Mouse (Mus musculus) ES-Bruce4 (cell line): ENCODE measurements around the gene Pdgfb.

Experiments
- CTCF ChIP-seq: IDR thresholded peaks from one replicate; pipeline ENCODE4 v1.8.1; 2011; ENCODE audit warnings: low read depth, low read length
- POLR2A ChIP-seq: IDR thresholded peaks from one replicate; pipeline ENCODE4 v1.8.1; 2011; ENCODE audit warnings: low read length; ENCODE audit not compliant: insufficient read depth

DNA sequence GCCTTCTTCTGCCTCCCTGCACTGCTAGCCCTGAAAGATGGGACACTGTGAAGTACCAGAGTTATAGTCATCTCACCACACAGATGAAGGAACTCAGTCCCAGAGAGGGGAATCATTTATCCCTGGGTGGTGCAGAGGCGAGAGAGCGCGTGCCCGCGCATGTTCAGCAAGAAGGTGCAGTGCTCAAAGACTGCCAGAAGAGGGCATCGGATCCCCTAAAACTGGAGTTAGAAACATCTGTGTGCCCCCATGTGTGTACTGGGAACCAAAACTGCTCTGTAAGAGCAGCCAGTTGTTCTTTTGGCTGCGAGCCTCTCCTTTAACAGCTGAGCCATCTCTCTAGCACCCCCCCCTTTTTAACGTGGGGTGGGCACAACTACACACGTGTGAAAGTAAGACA lies 68.0 kb downstream of the Pdgfb start:
- TF ChIP-seq CTCF: peak; percentile 67
- no peak for TF ChIP-seq POLR2A
